Mouse (Mus musculus) midbrain, embryonic 14.5 days (tissue): ENCODE data around the gene Gm20604. TPM values are rescaled to one million over a fixed set of nuclear protein-coding genes. Genes with fewer than 3 reads are reported as not detected.

Experiments
- ATAC-seq: fragments of 200-750 bp; cut with Nextera tagmentation; 2 replicates; pipeline ENCODE4 v1.8.0; 2017; ENCODE audit warnings: moderate number of reproducible peaks, moderate library complexity; ENCODE audit not compliant: low FRiP score, low TSS enrichment
- DNase-seq: peaks from one replicate; pipeline ENCODE4 v3.0.0-alpha.2; 2015
- H3K27ac ChIP-seq: fragments of 300-500 bp; sonication (generic); replicated peaks from 2 replicates; pipeline ENCODE4 v1.5.1; 2014; ENCODE audit warnings: mild to moderate bottlenecking, low read depth, low read length, moderate library complexity
- H3K27me3 ChIP-seq: fragments of 300-500 bp; sonication (generic); 2 replicates; pipeline ENCODE4 v1.6.1; 2014; ENCODE audit warnings: low read length, control low read depth, mixed read lengths; ENCODE audit not compliant: control insufficient read depth, insufficient read depth
- H3K36me3 ChIP-seq: fragments of 300-500 bp; sonication (generic); 2 replicates; pipeline ENCODE4 v1.6.1; 2014; ENCODE audit warnings: low read length, control low read depth; ENCODE audit not compliant: control insufficient read depth, insufficient read depth
- H3K4me1 ChIP-seq: fragments of 300-500 bp; sonication (generic); 2 replicates; pipeline ENCODE4 v1.6.1; 2014; ENCODE audit warnings: mild to moderate bottlenecking, antibody characterized with exemption, low read length, control low read depth; ENCODE audit not compliant: control insufficient read depth, insufficient read depth
- H3K4me2 ChIP-seq: fragments of 300-500 bp; sonication (generic); 2 replicates; pipeline ENCODE4 v1.6.1; 2014; ENCODE audit warnings: mild to moderate bottlenecking, low read length, moderate library complexity
- H3K4me3 ChIP-seq: fragments of 300-500 bp; sonication (generic); replicated peaks from 2 replicates; pipeline ENCODE4 v1.5.1; 2014; ENCODE audit warnings: low read depth, low read length
- H3K9ac ChIP-seq: fragments of 300-500 bp; sonication (generic); replicated peaks from 2 replicates; pipeline ENCODE4 v1.6.1; 2014; ENCODE audit warnings: mild to moderate bottlenecking, low read length, moderate library complexity
- H3K9me3 ChIP-seq: fragments of 300-500 bp; sonication (generic); 2 replicates; pipeline ENCODE4 v1.6.1; 2016; ENCODE audit warnings: low read length, control low read depth, mixed read lengths; ENCODE audit not compliant: control insufficient read depth
- WGBS: fragments of 180-500 bp; shearing (Covaris S2); extraction: QIAGEN DNeasy Blood & Tissue Kit; methylation state at CpG from one replicate; pipeline ENCODE4 v1.1.7; 2014; 5-methylcytosine and 5-hydroxymethylcytosine counted together
- polyA plus RNA-seq: library from polyadenylated mRNA; unstranded; fragments of >200 nt; fragmentation: Nextera tagmentation; extraction: Ambion mirVana; gene quantifications from 2 replicates; pipeline ENCODE4 v1.2.1, GENCODE M21; 2014

The Gm20604 gene
- polyA plus RNA-seq, 1 experiment from 2014 or later, result 47.3 TPM

DNA sequence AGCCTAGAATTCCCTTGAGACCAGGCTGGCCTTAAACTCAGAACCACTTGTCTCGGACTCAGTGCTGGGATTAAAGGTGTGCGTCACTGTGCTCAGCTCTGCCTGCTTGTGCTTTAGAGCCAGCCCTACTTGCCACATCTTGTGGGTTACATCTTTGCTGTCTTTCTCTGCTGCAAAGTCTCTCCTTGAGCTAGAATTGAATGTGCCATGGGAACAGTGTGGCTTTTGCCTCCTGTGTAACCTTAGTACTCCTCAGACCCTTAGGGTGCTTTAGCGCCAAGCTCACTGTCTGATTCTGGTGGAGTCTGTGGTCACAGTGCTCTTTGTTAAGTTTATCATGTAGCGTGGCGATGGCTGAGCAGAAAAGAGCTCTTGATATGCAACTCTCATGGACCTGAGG, 14.2 kb upstream of the Gm20604 start:
- ATAC-seq (no peak), DNase-seq (no peak)
- no peaks in the 10 kb centered on the region for H3K27me3 ChIP-seq
- no peak overlapping the region for H3K27ac ChIP-seq
- WGBS, result 97% methylated on average over 5 of the region's 5 CpGs
- no peak overlapping the region for H3K4me3 ChIP-seq
- H3K36me3 ChIP-seq, result peaks cover 86% of the 10 kb centered on the region
- no peak overlapping the region for H3K4me2 ChIP-seq
- no peak overlapping the region for H3K9ac ChIP-seq
- H3K4me1 ChIP-seq, result no peaks in the 10 kb centered on the region
- no peaks in the 10 kb centered on the region for H3K9me3 ChIP-seq

- Histone ChIP-seq H3K9me3 (no peaks in the 10 kb centered on the region), H3K4me2 (no peak overlapping the region), H3K4me3 (no peak overlapping the region), H3K27me3 (no peaks in the 10 kb centered on the region), H3K4me1 (no peaks in the 10 kb centered on the region), H3K36me3 (peaks cover 88% of the 10 kb centered on the region), H3K27ac (no peak overlapping the region), H3K9ac (no peak overlapping the region)
- DNase-seq, result no peak
- 95% methylated on average over 8 of the region's 8 CpGs for WGBS
- no peak for ATAC-seq
Observed at GRCm38 (mm10) chr12:102771601-102772000, 13.1 kb upstream of the Gm20604 start.

DNA sequence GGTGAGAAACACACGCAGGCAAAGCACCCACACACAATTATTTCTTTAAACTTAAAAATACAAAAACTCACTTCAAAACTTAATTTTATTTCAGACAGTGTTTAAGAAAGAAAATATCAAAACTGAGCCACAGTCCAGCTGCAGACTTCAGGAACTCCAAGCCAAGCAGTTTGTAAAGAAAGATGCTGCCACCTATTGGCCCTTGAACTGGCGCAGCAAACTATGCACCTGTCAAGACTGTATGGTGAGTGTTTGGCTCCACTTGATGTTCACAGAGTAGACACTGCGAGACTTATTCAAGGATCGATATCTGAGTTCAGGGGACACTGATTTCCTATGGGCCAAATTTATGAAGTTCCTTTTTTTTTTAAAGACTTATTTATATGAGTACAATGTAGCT, 10.5 kb upstream of the Gm20604 start:
- H3K9me3 ChIP-seq, result no peaks in the 10 kb centered on the region
- no peak overlapping the region for H3K4me3 ChIP-seq
- H3K36me3 ChIP-seq, result peaks cover 90% of the 10 kb centered on the region
- no peak overlapping the region for H3K9ac ChIP-seq
- ATAC-seq (no peak), DNase-seq (peak; percentile 27)
- 95% methylated on average over 4 of the region's 4 CpGs for WGBS
- no peak overlapping the region for H3K4me2 ChIP-seq
- no peaks in the 10 kb centered on the region for H3K4me1 ChIP-seq
- H3K27ac ChIP-seq, result no peak overlapping the region
- no peaks in the 10 kb centered on the region for H3K27me3 ChIP-seq

GRCm38 (mm10) chr12:102763696-102764095, 5.2 kb upstream of the Gm20604 start:
- Histone ChIP-seq H3K4me1 (peaks cover 5% of the 10 kb centered on the region), H3K9ac (no peak overlapping the region), H3K4me3 (no peak overlapping the region), H3K9me3 (no peaks in the 10 kb centered on the region), H3K4me2 (no peak overlapping the region), H3K36me3 (peaks cover 54% of the 10 kb centered on the region), H3K27me3 (no peaks in the 10 kb centered on the region), H3K27ac (no peak overlapping the region)
- DNase-seq (no peak), ATAC-seq (no peak)

- DNase-seq (no peak), ATAC-seq (no peak)
- no peaks in the 10 kb centered on the region for H3K27me3 ChIP-seq
- H3K36me3 ChIP-seq, result peaks cover 34% of the 10 kb centered on the region
- no peak overlapping the region for H3K4me2 ChIP-seq
- peaks cover 11% of the 10 kb centered on the region for H3K4me1 ChIP-seq
- H3K9me3 ChIP-seq, result no peaks in the 10 kb centered on the region
- H3K27ac ChIP-seq, result no peak overlapping the region
- WGBS, result 94% methylated on average over 3 of the region's 3 CpGs
- H3K9ac ChIP-seq, result no peak overlapping the region
- H3K4me3 ChIP-seq, result no peak overlapping the region
Observed at GRCm38 (mm10) chr12:102761668-102762067, 3.2 kb upstream of the Gm20604 start.

GRCm38 (mm10) chr12:102758936-102759335, 464 bp upstream of the Gm20604 start:
- Histone ChIP-seq H3K4me1 (peaks cover 19% of the 10 kb centered on the region), H3K4me3 (peak overlapping the region; percentile 72), H3K9ac (peak overlapping the region; percentile 74; the same call in 1 of the 2 replicates), H3K9me3 (no peaks in the 10 kb centered on the region), H3K36me3 (peaks cover 13% of the 10 kb centered on the region), H3K27ac (no peak overlapping the region), H3K27me3 (no peaks in the 10 kb centered on the region), H3K4me2 (peak overlapping the region; percentile 94)
- DNase-seq, result no peak
- under 1% methylated on average over 5 of the region's 5 CpGs for WGBS
- ATAC-seq, result no peak

DNA sequence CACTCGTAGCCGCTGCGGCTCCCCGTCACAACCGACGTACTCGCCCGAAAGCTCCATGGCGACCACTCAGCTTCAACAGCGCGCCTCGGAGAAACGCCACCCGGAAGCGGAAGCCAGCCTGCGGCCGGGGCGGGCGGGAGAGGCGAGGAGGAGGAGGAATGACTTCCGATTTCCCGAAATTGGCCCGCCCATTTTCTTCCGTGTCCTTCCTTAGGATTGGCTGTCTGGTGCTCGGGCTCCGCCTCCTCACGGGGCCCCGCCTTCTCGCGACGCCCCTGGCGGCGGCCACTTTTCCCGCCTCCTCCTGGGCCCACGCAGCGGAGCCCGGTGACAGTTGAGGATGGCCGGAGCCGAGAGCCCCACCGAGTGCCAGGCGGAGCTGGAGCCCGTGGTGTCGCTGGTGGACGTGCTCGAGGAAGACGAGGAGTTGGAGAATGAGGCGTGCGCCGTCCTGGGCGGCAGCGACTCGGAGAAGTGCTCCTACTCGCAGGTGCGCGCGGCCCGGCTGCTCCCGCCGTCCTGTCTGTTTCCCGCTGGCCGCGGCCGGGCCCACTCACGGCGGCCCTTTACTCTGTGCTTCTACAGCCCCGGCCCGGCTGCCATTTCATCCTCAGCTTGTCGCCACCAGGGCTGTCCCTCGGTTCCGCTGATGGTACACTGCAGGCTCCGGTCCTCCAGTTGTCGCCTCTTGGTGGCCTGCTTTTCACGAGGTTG, 626 bp downstream of the Gm20604 start, which contains the start of the genes Gm28051, Gon7 and Ubr7:
Gene Gm28051, minus strand, starts transcription at position 77 of the 714 bp plus-strand sequence.
Gene Gon7, minus strand, starts transcription at position 115 of the 714 bp plus-strand sequence.
Gene Ubr7, plus strand, starts transcription at position 279 of the 714 bp plus-strand sequence.
- Histone ChIP-seq H3K4me3 (peak within 1 kb of the TSS; percentile 72), H3K27ac (peak within 1 kb of the TSS; percentile 83), H3K9me3 (no peaks in the 10 kb centered on the region), H3K27me3 (no peaks in the 10 kb centered on the region), H3K4me1 (peaks cover 19% of the 10 kb centered on the region), H3K36me3 (peaks cover 13% of the 10 kb centered on the region), H3K4me2 (peak within 1 kb of the TSS; percentile 94), H3K9ac (peak within 1 kb of the TSS; percentile 74)
- ATAC-seq, result peak; percentile 97
- WGBS, result under 1% methylated on average over 71 of the region's 73 CpGs
- DNase-seq, result peak; percentile 98

DNA sequence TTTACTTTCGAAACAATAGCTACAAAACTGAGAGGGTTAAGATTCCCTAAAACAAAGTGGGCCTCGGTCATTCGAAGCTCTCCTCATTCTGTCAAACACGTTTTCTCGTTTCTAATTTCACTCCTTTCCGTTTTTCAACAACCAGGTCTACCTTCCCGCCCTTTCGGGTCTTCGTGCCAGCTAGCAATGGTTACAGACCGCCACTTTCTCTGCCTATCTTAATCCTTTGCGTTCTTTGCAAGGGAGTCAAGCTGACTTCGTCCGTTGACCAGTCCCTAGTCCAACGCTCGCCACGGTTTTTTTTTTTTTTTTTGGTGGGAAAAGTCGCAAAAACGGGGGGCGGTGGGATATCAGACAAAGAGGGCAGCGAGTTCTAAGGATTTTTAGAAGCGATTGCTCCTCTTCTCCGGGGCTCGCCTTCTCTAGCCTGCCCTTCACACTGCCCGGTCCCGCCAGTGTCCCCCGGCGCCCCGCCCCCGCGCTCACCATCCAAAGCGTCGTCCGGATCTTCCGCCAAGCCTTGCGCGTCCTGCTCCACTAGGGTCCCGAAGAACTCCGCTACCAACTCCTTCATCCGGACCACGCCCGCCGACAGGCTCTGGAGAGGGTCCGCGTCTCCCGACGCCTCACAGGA, 1.3 kb downstream of the Gm20604 start:
- H3K36me3 ChIP-seq, result peaks cover 7% of the 10 kb centered on the region
- DNase-seq, result no peak
- peak overlapping the region; percentile 59 for H3K9ac ChIP-seq
- 2% methylated on average over 46 of the region's 46 CpGs for WGBS
- peak; percentile 74 for ATAC-seq
- H3K9me3 ChIP-seq, result no peaks in the 10 kb centered on the region
- H3K4me2 ChIP-seq, result peak overlapping the region; percentile 65
- peak overlapping the region; percentile 72 for H3K4me3 ChIP-seq
- peak overlapping the region; percentile 83 for H3K27ac ChIP-seq
- H3K27me3 ChIP-seq, result no peaks in the 10 kb centered on the region
- peaks cover 19% of the 10 kb centered on the region for H3K4me1 ChIP-seq
